Mouse (Mus musculus): ENCODE data around the gene Gm49380.
"Not testable (repeated sequence)": the region's sequence is repeated elsewhere in the genome, so short reads cannot be mapped to it uniquely, and the experiment has no call there.

Gene Gm49380

GRCm38 (mm10) chr9:44125546-44126428 lies 12.5 kb upstream of the Gm49380 start:
- DNase-seq (ENCODE audit: extremely low spot score): peak; percentile 85

GRCm38 (mm10) chr9:44125026-44125425 lies 11.7 kb upstream of the Gm49380 start:
- no peak for DNase-seq (ENCODE audit: extremely low spot score)

GRCm38 (mm10) chr9:44124317-44124716 lies 11.0 kb upstream of the Gm49380 start:
- no peak for DNase-seq (ENCODE audit: extremely low spot score)

- no peak for DNase-seq (ENCODE audit: extremely low spot score)
These were observed 6.7 kb upstream of the Gm49380 start for GRCm38 (mm10) chr9:44119948-44120465.

GRCm38 (mm10) chr9:44119011-44119410 lies 5.7 kb upstream of the Gm49380 start:
- no peak for DNase-seq (ENCODE audit: extremely low spot score)

GRCm38 (mm10) chr9:44116182-44116581 lies 2.9 kb upstream of the Gm49380 start:
- no peak for DNase-seq (ENCODE audit: extremely low spot score)

GRCm38 (mm10) chr9:44115599-44115998 lies 2.3 kb upstream of the Gm49380 start:
- DNase-seq (ENCODE audit: extremely low spot score): no peak

GRCm38 (mm10) chr9:44114453-44114852 lies 1.2 kb upstream of the Gm49380 start:
- DNase-seq (ENCODE audit: extremely low spot score): no peak

- not testable (repeated sequence) for DNase-seq (ENCODE audit: extremely low spot score)
These were observed 1.4 kb downstream of the Gm49380 start for GRCm38 (mm10) chr9:44111909-44112308.

GRCm38 (mm10) chr9:44109360-44110095 lies 3.8 kb downstream of the Gm49380 start:
- peak; percentile 80 for DNase-seq (ENCODE audit: extremely low spot score)

- no peak for DNase-seq (ENCODE audit: extremely low spot score)
These were observed 4.8 kb downstream of the Gm49380 start for GRCm38 (mm10) chr9:44108269-44109055.

GRCm38 (mm10) chr9:44107557-44108179 lies 5.6 kb downstream of the Gm49380 start:
- peak; percentile 54 for DNase-seq (ENCODE audit: extremely low spot score)

GRCm38 (mm10) chr9:44107110-44107509 lies 6.2 kb downstream of the Gm49380 start, which contains the start of gene C1qtnf5:
TSS of gene C1qtnf5 (plus strand) at chr9:44107245.
- no peak for DNase-seq (ENCODE audit: extremely low spot score)

- no peak for DNase-seq (ENCODE audit: extremely low spot score)
These were observed 6.7 kb downstream of the Gm49380 start for GRCm38 (mm10) chr9:44106596-44106995.

GRCm38 (mm10) chr9:44106182-44106581 lies 7.1 kb downstream of the Gm49380 start:
- no peak for DNase-seq (ENCODE audit: extremely low spot score)

GRCm38 (mm10) chr9:44105781-44106180 lies 7.5 kb downstream of the Gm49380 start:
- no peak for DNase-seq (ENCODE audit: extremely low spot score)

GRCm38 (mm10) chr9:44104881-44105280 lies 8.4 kb downstream of the Gm49380 start:
- no peak for DNase-seq (ENCODE audit: extremely low spot score)

- DNase-seq (ENCODE audit: extremely low spot score): no peak
These were observed 11.8 kb downstream of the Gm49380 start, which contains the start of gene Mfrp for GRCm38 (mm10) chr9:44101490-44101889. TSS of gene Mfrp (plus strand) at chr9:44101729.

- DNase-seq (ENCODE audit: extremely low spot score): no peak
These were observed 16.8 kb downstream of the Gm49380 start for GRCm38 (mm10) chr9:44096536-44096935.

GRCm38 (mm10) chr9:44095781-44096180 lies 17.5 kb downstream of the Gm49380 start:
- DNase-seq (ENCODE audit: extremely low spot score): no peak

GRCm38 (mm10) chr9:44094737-44095136 lies 18.6 kb downstream of the Gm49380 start:
- DNase-seq (ENCODE audit: extremely low spot score): no peak

All from embryo, embryonic 9.5 days (tissue).